Mouse (Mus musculus) heart, adult 2 months (tissue): Measurements from ENCODE around the gene Per2. TPM values are rescaled to one million over a fixed set of nuclear protein-coding genes. Genes with fewer than 3 reads are reported as not detected.

Experiments used
- DNase-seq, 2 experiments: peaks; one replicate each; pipeline ENCODE4 v3.0.0; 2021
- H3K27ac ChIP-seq: fragments of 200-600 bp; 2 replicates; pipeline ENCODE4 v1.8.1; 2022
- H3K27me3 ChIP-seq: fragments of 200-500 bp; 2 replicates; pipeline ENCODE4 v1.6.1; 2012; ENCODE audit warnings: mild to moderate bottlenecking, low read length, inconsistent platforms, mixed read lengths; ENCODE audit not compliant: control insufficient read depth, insufficient read depth
- H3K36me3 ChIP-seq: fragments of 200-500 bp; 2 replicates; pipeline ENCODE4 v1.6.1; 2012; ENCODE audit warnings: low read length, inconsistent platforms; ENCODE audit not compliant: control insufficient read depth, insufficient read depth
- H3K4me1 ChIP-seq: fragments of 200-500 bp; 2 replicates; pipeline ENCODE4 v1.6.1; 2011; ENCODE audit warnings: low read length; ENCODE audit not compliant: control insufficient read depth, insufficient read depth
- H3K4me3 ChIP-seq: fragments of 200-600 bp; 2 replicates; pipeline ENCODE4 v1.8.1; 2022
- H3K79me2 ChIP-seq: fragments of 200-500 bp; replicated peaks from 2 replicates; pipeline ENCODE4 v1.6.1; 2012; ENCODE audit warnings: mild to moderate bottlenecking, inconsistent platforms, low read length, moderate library complexity, mixed read lengths; ENCODE audit not compliant: control insufficient read depth, insufficient read depth
- H3K9ac ChIP-seq: fragments of 200-500 bp; 2 replicates; pipeline ENCODE4 v1.6.1; 2012; ENCODE audit warnings: low read depth, mild to moderate bottlenecking, control low read depth, inconsistent platforms, low read length, mixed read lengths
- CTCF ChIP-seq: fragments of 200-600 bp; IDR thresholded peaks from 2 replicates; pipeline ENCODE4 v1.8.1; 2022; ENCODE audit warnings: antibody characterized with exemption, mild to moderate bottlenecking, moderate library complexity
- EP300 ChIP-seq: fragments of 200-500 bp; IDR thresholded peaks from 2 replicates; pipeline ENCODE4 v1.6.1; 2011; ENCODE audit warnings: low read depth, low read length, control low read depth; ENCODE audit not compliant: insufficient read depth
- POLR2A ChIP-seq: fragments of 200-500 bp; IDR thresholded peaks from 2 replicates; pipeline ENCODE4 v1.6.1; 2011; ENCODE audit warnings: mild to moderate bottlenecking, low read depth, low read length, control low read depth; ENCODE audit not compliant: insufficient read depth
- WGBS: fragments of 180-500 bp; shearing (Covaris S2); methylation state at CpG from one replicate; pipeline ENCODE4 v1.1.7; 2018; 5-methylcytosine and 5-hydroxymethylcytosine counted together
- intact Hi-C: fragments of 180-260 bp; cut with DNase I; formaldehyde crosslinking; loops from one replicate; pipeline ENCODE4 v1.15.1; 2025
- polyA plus RNA-seq: library from polyadenylated mRNA; depleted of rRNA; stranded (reverse); fragments of >200 nt; gene quantifications from 2 replicates; pipeline ENCODE4 v1.2.3, GENCODE M21; 2012
- total RNA-seq, 2 experiments: library from RNA; stranded (reverse); gene quantifications; 2 replicates each; pipeline ENCODE4 v1.2.3; 2021

Per2 gene
- total and polyA plus RNA-seq, 3 experiments, result 3.8 to 13.8 (median 6.3) TPM

- H3K9ac ChIP-seq, result peak overlapping the region; percentile 9
- WGBS, result 36% methylated on average over 3 of the region's 3 CpGs
Measured at GRCm38 (mm10) chr1:91493938-91494337, 34.8 kb upstream of the Per2 start.

DNA sequence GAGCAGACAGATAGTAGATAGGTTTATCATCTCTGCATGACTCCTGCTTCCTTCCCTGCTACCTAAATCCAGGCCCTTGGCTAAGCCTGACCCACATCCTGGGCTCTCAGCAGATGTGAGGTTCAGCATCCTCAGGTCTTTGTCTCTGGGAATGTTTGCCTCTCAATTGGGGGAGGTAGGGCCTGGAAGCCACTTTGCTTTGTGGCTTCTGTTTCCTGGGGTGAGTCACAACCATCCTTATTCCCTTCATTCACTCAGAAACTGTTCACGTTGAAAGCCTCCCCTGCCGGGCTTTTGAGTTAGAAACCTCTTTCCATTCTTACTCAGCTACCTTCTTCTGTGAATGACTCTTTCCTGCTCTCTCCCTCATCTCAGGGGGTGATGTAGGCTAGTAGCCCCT is 33.6 kb upstream of the Per2 start:
- Histone ChIP-seq H3K4me1 (peaks cover 4% of the 10 kb centered on the region), H3K36me3 (no peaks in the 10 kb centered on the region), H3K79me2 (peaks cover 1% of the 10 kb centered on the region; the same call in 1 of the 2 replicates), H3K27ac (no peak overlapping the region), H3K4me3 (no peak overlapping the region), H3K27me3 (no peaks in the 10 kb centered on the region), H3K9ac (no peak overlapping the region)
- WGBS, result 30% methylated on average over 2 of the region's 2 CpGs
- no peak for DNase-seq
- intact Hi-C loops, result no loop called here
- TF ChIP-seq EP300 (no peak), POLR2A (no peak), CTCF (no peak)

More at GRCm38 (mm10) chr1:91493938-91494337, 34.8 kb upstream of the Per2 start:
- TF ChIP-seq POLR2A, result no peak
- no peak for TF ChIP-seq CTCF
- no peak for TF ChIP-seq EP300
- Histone ChIP-seq H3K27me3 (no peaks in the 10 kb centered on the region), H3K4me1 (peaks cover 4% of the 10 kb centered on the region), H3K4me3 (peak overlapping the region; percentile 94), H3K36me3 (no peaks in the 10 kb centered on the region), H3K79me2 (peaks cover 1% of the 10 kb centered on the region; the same call in 1 of the 2 replicates), H3K27ac (no peak overlapping the region)
- DNase-seq, result no peak
- intact Hi-C loops, result no loop called here

GRCm38 (mm10) chr1:91490322-91490721 is 31.2 kb upstream of the Per2 start:
- H3K79me2 ChIP-seq, result 0 out of 2 replicates have a peak, but pooled peaks cover 1% of the 10 kb centered on the region
- DNase-seq, result no peak
- TF ChIP-seq EP300 (no peak), CTCF (no peak), POLR2A (no peak)
- H3K9ac ChIP-seq, result no peak overlapping the region
- no peaks in the 10 kb centered on the region for H3K36me3 ChIP-seq
- peaks cover 4% of the 10 kb centered on the region for H3K4me1 ChIP-seq
- H3K27me3 ChIP-seq, result no peaks in the 10 kb centered on the region
- H3K4me3 ChIP-seq, result no peak overlapping the region
- 80% methylated on average over 1 of the region's 1 CpGs for WGBS
- H3K27ac ChIP-seq, result no peak overlapping the region
- intact Hi-C loops, result no loop called here

DNA sequence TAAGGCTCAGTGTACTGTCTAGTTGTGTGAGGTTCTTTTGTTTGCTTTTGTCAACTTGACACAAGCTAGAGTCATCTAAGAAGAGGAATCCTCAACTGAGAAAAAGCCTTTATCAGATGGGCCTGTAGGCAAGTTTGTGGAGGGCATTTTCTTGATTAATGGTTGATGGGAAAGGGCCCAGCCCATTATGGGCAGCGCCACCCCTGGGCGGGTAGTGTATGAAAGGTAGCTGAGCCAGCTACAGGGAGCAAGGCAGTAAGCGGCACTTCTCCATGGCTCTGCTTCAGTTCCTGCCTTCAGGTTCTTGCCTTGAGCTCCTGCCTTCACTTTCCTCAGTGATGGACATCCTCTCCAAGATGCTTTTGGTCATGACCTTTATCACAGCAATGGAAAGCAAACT is 27.0 kb upstream of the Per2 start:
- H3K27me3 ChIP-seq, result no peaks in the 10 kb centered on the region
- no peaks in the 10 kb centered on the region for H3K36me3 ChIP-seq
- TF ChIP-seq POLR2A (no peak), EP300 (no peak), CTCF (no peak)
- H3K27ac ChIP-seq, result no peak overlapping the region
- H3K9ac ChIP-seq, result no peak overlapping the region
- DNase-seq, result no peak
- WGBS, result 89% methylated on average over 3 of the region's 3 CpGs
- no peaks in the 10 kb centered on the region for H3K79me2 ChIP-seq
- H3K4me1 ChIP-seq, result peaks cover 1% of the 10 kb centered on the region; the same call in 1 of the 2 replicates
- no peak overlapping the region for H3K4me3 ChIP-seq
- intact Hi-C loops, result no loop called here

- 68% methylated on average over 3 of the region's 3 CpGs for WGBS
- peaks cover 1% of the 10 kb centered on the region; the same call in 1 of the 2 replicates for H3K4me1 ChIP-seq
- no peak overlapping the region for H3K27ac ChIP-seq
- H3K9ac ChIP-seq, result no peak overlapping the region
- DNase-seq, result no peak
- no peak overlapping the region for H3K4me3 ChIP-seq
- intact Hi-C loops, result no loop called here
- no peaks in the 10 kb centered on the region for H3K79me2 ChIP-seq
- H3K36me3 ChIP-seq, result no peaks in the 10 kb centered on the region
- TF ChIP-seq EP300 (no peak), POLR2A (no peak)
- no peaks in the 10 kb centered on the region for H3K27me3 ChIP-seq
Measured at GRCm38 (mm10) chr1:91485422-91485821, 26.3 kb upstream of the Per2 start.

DNA sequence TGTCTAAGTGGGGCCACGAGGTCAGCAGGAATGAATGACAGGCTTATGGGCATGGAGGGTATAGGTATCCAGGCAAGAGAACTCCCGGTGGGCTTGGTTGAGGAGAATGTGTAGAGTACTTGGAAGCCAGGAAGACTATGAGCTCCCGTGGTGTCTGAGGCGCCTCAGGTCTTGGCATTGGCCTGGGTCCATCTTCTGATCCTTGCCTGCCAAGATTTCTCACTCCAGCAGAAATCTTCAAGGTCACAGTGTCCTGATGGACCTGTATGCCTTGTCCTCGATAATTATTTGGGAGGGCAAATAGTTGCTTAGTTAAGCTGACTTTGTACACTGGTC is 24.9 kb upstream of the Per2 start:
- Histone ChIP-seq H3K79me2 (no peaks in the 10 kb centered on the region), H3K9ac (no peak overlapping the region), H3K27me3 (no peaks in the 10 kb centered on the region), H3K4me3 (no peak overlapping the region), H3K36me3 (no peaks in the 10 kb centered on the region), H3K27ac (no peak overlapping the region), H3K4me1 (peaks cover 1% of the 10 kb centered on the region; the same call in 1 of the 2 replicates)
- DNase-seq, result no peak
- intact Hi-C loops, result loop anchor here (1.0 to 5.0 kb wide), 4 partner anchors 24 to 137 kb away; partner anchors contain the start of gene Erfe
- TF ChIP-seq EP300, result no peak
- TF ChIP-seq POLR2A, result no peak
- TF ChIP-seq CTCF, result no peak
- 46% methylated on average over 5 of the region's 5 CpGs for WGBS
